Mouse (Mus musculus) small intestine, adult 2 months (tissue): ENCODE measurements around the gene Ninj2.

ENCODE experiments used
- CTCF ChIP-seq: fragments of 200-500 bp; IDR thresholded peaks from 2 replicates; pipeline ENCODE4 v1.5.1; 2012; ENCODE audit warnings: low read depth, mild to moderate bottlenecking, control low read depth, inconsistent platforms, low read length, moderate library complexity, mixed read lengths; ENCODE audit not compliant: insufficient replicate concordance, insufficient read length; ENCODE audit errors: extremely low read depth
- POLR2A ChIP-seq: fragments of 200-500 bp; IDR thresholded peaks from 2 replicates; pipeline ENCODE4 v1.6.1; 2012; ENCODE audit warnings: low read depth, mild to moderate bottlenecking, control low read depth, inconsistent platforms, low read length, moderate library complexity

- TF ChIP-seq CTCF (no peak), POLR2A (no peak)
These were observed 133.9 kb downstream of the Ninj2 start for GRCm38 (mm10) chr6:120227068-120227467.
